Mouse (Mus musculus) heart, embryonic 14.5 days (tissue): ENCODE results near the gene Cuedc1. TPM values are rescaled to one million over a fixed set of nuclear protein-coding genes. Genes with fewer than 3 reads are reported as not detected.

Source experiments
- ATAC-seq: fragments of 200-750 bp; cut with Nextera tagmentation; 2 replicates; pipeline ENCODE4 v1.8.0; 2017; ENCODE audit warnings: low read depth, moderate TSS enrichment; ENCODE audit not compliant: insufficient number of reproducible peaks, insufficient read depth, low FRiP score
- H3K27ac ChIP-seq, 2 experiments: fragments of 200-500 bp in 1 of 2; fragments of 300-500 bp in 1 of 2; sonication (generic) in 1 of 2; replicated peaks in 1 of 2; 2 replicates each; pipeline ENCODE4 v1.5.1; 2012 to 2014; ENCODE audit warnings: low read depth in 2 of 2, low read length in 2 of 2, control low read depth in 1 of 2, mild to moderate bottlenecking in 1 of 2, mixed read lengths in 1 of 2; ENCODE audit not compliant: control insufficient read depth in 1 of 2, insufficient read depth in 1 of 2
- H3K27me3 ChIP-seq: fragments of 300-500 bp; sonication (generic); 2 replicates; pipeline ENCODE4 v1.6.1; 2014; ENCODE audit warnings: mild to moderate bottlenecking, low read length, control low read depth; ENCODE audit not compliant: control insufficient read depth, insufficient read depth
- H3K36me3 ChIP-seq: fragments of 300-500 bp; sonication (generic); 2 replicates; pipeline ENCODE4 v1.6.1; 2014; ENCODE audit warnings: mild to moderate bottlenecking, control low read depth, low read length, mixed read lengths; ENCODE audit not compliant: control insufficient read depth, insufficient read depth
- H3K4me1 ChIP-seq, 2 experiments: fragments of 200-500 bp in 1 of 2; fragments of 300-500 bp in 1 of 2; sonication (generic) in 1 of 2; 2 replicates each; pipeline ENCODE4 v1.6.1; 2012 to 2014; ENCODE audit warnings: low read length in 2 of 2, control low read depth in 1 of 2, mixed read lengths in 1 of 2; ENCODE audit not compliant: control insufficient read depth in 2 of 2, insufficient read depth in 2 of 2
- H3K4me2 ChIP-seq: fragments of 300-500 bp; sonication (generic); 2 replicates; pipeline ENCODE4 v1.6.1; 2014; ENCODE audit warnings: mild to moderate bottlenecking, low read length
- H3K4me3 ChIP-seq, 2 experiments: fragments of 200-500 bp in 1 of 2; fragments of 300-500 bp in 1 of 2; sonication (generic) in 1 of 2; 2 replicates each; pipeline ENCODE4 v1.5.1; 2012 to 2014; ENCODE audit warnings: low read length in 2 of 2, mild to moderate bottlenecking in 2 of 2, control low read depth in 1 of 2, low read depth in 1 of 2, moderate library complexity in 1 of 2; ENCODE audit not compliant: control insufficient read depth in 1 of 2, insufficient read depth in 1 of 2
- H3K9ac ChIP-seq: fragments of 300-500 bp; sonication (generic); 2 replicates; pipeline ENCODE4 v1.6.1; 2014; ENCODE audit warnings: mild to moderate bottlenecking, low read length
- H3K9me3 ChIP-seq: fragments of 300-500 bp; sonication (generic); 2 replicates; pipeline ENCODE4 v1.6.1; 2016; ENCODE audit warnings: low read length, control low read depth; ENCODE audit not compliant: control insufficient read depth
- WGBS: fragments of 180-500 bp; shearing (Covaris S2); extraction: QIAGEN DNeasy Blood & Tissue Kit; methylation state at CpG from one replicate; pipeline ENCODE4 v1.1.7; 2014; 5-methylcytosine and 5-hydroxymethylcytosine counted together
- polyA plus RNA-seq: library from polyadenylated mRNA; unstranded; fragments of >200 nt; fragmentation: Nextera tagmentation; extraction: Ambion mirVana; gene quantifications from 2 replicates; pipeline ENCODE4 v1.2.1, GENCODE M21; 2014

Cuedc1 gene
- polyA plus RNA-seq, 1 experiment from 2014 or later = 17.0 TPM

DNA sequence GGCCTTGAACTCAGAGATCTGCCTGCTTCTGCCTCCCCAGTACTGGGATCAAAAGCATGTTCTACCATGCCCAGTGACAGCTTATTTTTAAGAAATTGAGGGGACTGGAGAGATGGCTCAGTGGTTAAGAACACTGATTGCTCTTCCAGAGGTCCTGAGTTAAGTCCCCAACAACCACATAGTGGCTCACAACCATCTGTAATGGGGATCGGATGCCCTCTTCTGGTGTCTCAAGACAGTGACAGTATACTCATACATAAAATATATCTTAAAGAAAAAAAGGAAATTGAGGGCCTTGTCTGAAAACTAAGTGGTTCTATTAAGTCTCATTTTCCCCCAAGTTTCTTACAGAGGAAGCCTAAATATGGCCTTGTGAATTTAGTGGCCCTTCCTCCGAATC lies 40.1 kb upstream of the Cuedc1 start:
- Histone ChIP-seq H3K9ac (no peak overlapping the region), H3K9me3 (no peaks in the 10 kb centered on the region), H3K4me3 (no peak overlapping the region), H3K27me3 (no peaks in the 10 kb centered on the region), H3K4me1 (0 out of 4 replicates have a peak, but pooled peaks cover 0 to 3% of the 10 kb centered on the region in 2 experiments), H3K4me2 (no peak overlapping the region), H3K27ac (no peak overlapping the region), H3K36me3 (peaks cover 16% of the 10 kb centered on the region)
- 77% methylated on average over 2 of the region's 2 CpGs for WGBS
- ATAC-seq = no peak

DNA sequence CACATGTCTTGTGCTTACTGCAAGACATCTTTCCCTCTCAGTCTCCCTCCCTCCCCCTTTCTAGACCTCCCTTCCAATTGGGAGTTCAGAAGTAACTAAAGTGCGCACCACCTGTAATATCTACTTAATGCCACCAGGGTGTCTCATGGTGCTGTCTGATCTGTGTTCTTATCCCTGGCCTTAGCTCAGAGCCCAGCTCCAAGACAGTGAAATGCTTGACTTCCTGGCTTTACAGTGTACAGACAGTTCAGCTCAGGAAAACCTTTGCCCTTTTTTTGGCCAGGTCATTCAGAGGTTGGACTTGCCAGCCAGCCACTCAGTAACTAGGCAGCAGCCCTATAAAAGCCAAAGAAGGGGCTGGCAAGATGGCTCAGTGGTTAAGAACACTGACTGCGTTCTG lies 38.7 kb upstream of the Cuedc1 start:
- Histone ChIP-seq H3K4me3 (no peak overlapping the region), H3K9ac (no peak overlapping the region), H3K9me3 (no peaks in the 10 kb centered on the region), H3K27ac (no peak overlapping the region), H3K27me3 (no peaks in the 10 kb centered on the region), H3K36me3 (peaks cover 8% of the 10 kb centered on the region), H3K4me2 (no peak overlapping the region), H3K4me1 (0 out of 4 replicates have a peak, but pooled peaks cover 0 to 3% of the 10 kb centered on the region in 2 experiments)
- peak; percentile 66 for ATAC-seq
- 49% methylated on average over 2 of the region's 2 CpGs for WGBS

DNA sequence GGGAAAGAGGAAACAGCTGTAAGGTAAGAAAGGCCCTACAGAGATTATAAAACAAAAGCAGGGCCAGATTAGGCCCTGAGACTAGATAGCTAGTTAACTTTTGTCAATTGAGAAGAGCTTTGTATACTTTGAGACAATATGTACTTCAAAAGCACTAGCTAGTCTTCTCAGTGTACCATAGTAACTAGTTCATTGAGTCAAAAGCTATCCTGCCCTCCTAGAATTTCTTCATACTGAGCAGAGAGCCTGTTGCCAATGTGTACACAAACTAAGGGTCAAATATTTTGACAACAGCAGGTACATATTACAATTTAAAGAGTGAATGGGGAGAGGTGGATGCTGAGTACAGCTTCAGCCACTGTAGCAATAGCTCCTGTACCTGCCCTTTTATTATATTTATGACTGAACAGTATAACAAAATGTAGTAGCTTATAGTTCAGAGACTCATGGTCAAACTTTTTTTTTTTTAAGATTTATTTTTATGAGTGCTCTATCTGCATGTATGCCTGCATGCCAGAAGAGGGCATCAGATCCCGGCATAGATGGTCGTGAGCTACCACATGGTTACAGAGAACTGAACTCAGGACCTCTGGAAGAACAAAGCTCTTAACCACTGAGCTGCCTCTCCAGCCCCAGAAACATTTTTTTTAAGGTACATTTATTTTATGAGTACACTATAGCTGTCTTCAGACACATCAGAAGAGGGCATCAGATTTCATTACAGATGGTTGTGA lies 35.8 kb upstream of the Cuedc1 start:
- Histone ChIP-seq H3K27me3 (no peaks in the 10 kb centered on the region), H3K4me2 (no peak overlapping the region), H3K27ac (no peak overlapping the region), H3K9ac (no peak overlapping the region), H3K4me1 (peaks cover 0 to 4% of the 10 kb centered on the region in 2 experiments; a peak in 1 of 4 replicates), H3K4me3 (no peak overlapping the region), H3K9me3 (no peaks in the 10 kb centered on the region), H3K36me3 (no peaks in the 10 kb centered on the region)
- WGBS = 74% methylated on average over 2 of the region's 2 CpGs
- ATAC-seq = no peak

DNA sequence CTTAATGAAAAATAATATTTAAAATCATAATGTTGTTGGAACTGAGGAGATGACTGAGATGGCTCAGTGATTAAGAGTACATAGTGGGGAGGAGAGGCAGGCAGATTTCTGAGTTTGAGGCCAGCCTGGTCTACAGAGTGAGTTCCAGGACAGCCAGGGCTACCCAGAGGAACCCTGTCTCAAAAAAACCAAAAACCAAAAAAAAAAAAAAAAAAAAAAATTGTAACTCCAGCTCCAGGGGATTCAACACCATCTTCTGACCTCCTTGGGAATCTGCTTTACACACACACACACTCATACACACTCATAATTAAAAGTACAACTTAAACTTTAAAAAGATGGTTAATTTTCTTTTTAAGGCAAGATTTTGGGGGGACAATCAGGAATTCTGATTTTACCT lies 32.1 kb upstream of the Cuedc1 start:
- no peak for ATAC-seq
- no peaks in the 10 kb centered on the region for H3K27me3 ChIP-seq
- no peak overlapping the region for H3K4me2 ChIP-seq
- no peak overlapping the region for H3K27ac ChIP-seq
- no peak overlapping the region for H3K9ac ChIP-seq
- no peak overlapping the region for H3K4me3 ChIP-seq
- H3K9me3 ChIP-seq = no peaks in the 10 kb centered on the region
- H3K36me3 ChIP-seq = no peaks in the 10 kb centered on the region
- peaks cover 0 to 13% of the 10 kb centered on the region in 2 experiments; a peak in 2 of 4 replicates for H3K4me1 ChIP-seq

DNA sequence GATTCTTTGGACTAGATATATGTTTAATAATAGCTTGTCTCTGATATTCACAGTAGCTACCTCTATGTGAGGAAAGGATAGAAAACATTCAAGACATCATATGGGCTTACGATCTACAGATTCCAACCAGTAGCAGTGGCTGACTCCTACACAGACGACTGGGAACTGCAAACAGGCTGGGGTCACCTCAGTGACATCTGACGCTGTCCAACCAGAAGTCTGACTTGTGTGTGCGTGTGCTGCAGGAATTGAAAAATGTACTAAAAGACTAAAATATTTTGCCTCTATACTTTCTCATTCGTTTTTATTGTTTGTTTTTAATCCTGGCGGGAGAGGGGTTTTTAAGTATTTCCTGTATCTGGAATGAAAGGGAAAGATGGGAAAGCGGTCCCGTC lies 30.7 kb upstream of the Cuedc1 start:
- no peak for ATAC-seq
- Histone ChIP-seq H3K27ac (peak overlapping the region; percentile 86 to 98), H3K9me3 (no peaks in the 10 kb centered on the region), H3K4me2 (peak overlapping the region; percentile 94), H3K4me3 (peak overlapping the region; percentile 78 to 97), H3K27me3 (no peaks in the 10 kb centered on the region), H3K9ac (peak overlapping the region; percentile 98), H3K4me1 (peaks cover 0 to 22% of the 10 kb centered on the region in 2 experiments; a peak in 2 of 4 replicates), H3K36me3 (no peaks in the 10 kb centered on the region)
- 2% methylated on average over 8 of the region's 8 CpGs for WGBS

DNA sequence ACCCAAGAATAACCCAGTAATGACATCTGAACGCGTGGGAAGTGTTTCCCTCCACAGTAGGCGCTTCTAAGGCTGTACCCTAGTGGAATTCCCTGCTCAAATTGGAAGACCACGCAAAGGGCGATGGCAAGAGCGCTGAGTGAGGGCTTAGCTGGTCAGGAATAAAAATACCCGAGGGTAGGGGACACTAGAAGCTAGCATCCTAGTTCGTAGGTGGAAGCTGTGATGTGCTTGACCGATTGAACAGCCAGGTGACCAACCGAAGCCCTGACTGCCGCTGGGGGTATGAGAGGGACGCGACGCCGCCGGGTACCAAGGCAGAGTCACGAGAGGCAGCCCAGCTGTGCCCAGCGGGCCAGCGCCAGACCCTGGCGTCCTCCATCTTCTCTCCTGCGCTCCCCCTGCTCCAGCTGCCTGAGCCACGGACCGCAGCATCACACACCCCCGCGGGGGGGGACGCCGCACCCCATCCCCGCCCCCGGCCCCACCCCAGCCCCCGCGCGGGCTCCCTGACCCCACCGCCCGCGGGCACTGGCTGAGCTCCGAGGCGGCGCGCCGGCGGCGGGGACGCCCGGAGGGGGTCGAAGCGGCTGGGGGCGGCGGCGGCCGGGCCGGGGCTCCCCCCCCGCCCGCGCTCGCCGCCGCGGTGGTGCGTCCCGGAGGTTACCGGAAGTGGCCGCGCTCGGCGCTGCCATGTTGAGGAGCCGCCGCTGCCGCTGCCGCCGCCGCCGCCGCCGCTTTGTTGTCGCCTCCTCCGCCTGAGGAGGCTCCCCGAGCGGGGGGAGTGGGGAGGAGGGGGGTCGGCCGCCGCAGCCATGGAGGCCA lies 30.1 kb upstream of the Cuedc1 start, which contains the start of gene Vezf1:
TSS of gene Vezf1 (plus strand) at position 694 of the 825 bp plus-strand sequence.
- Histone ChIP-seq H3K9me3 (no peaks in the 10 kb centered on the region), H3K4me1 (peaks cover 0 to 22% of the 10 kb centered on the region in 2 experiments; a peak in 2 of 4 replicates), H3K9ac (peak within 1 kb of the TSS; percentile 98), H3K4me2 (peak within 1 kb of the TSS; percentile 94), H3K36me3 (no peaks in the 10 kb centered on the region), H3K27ac (peak within 1 kb of the TSS; percentile 91 to 98), H3K27me3 (no peaks in the 10 kb centered on the region), H3K4me3 (peak within 1 kb of the TSS; percentile 78 to 97)
- peak; percentile 80 for ATAC-seq
- WGBS = under 1% methylated on average over 54 of the region's 81 CpGs

DNA sequence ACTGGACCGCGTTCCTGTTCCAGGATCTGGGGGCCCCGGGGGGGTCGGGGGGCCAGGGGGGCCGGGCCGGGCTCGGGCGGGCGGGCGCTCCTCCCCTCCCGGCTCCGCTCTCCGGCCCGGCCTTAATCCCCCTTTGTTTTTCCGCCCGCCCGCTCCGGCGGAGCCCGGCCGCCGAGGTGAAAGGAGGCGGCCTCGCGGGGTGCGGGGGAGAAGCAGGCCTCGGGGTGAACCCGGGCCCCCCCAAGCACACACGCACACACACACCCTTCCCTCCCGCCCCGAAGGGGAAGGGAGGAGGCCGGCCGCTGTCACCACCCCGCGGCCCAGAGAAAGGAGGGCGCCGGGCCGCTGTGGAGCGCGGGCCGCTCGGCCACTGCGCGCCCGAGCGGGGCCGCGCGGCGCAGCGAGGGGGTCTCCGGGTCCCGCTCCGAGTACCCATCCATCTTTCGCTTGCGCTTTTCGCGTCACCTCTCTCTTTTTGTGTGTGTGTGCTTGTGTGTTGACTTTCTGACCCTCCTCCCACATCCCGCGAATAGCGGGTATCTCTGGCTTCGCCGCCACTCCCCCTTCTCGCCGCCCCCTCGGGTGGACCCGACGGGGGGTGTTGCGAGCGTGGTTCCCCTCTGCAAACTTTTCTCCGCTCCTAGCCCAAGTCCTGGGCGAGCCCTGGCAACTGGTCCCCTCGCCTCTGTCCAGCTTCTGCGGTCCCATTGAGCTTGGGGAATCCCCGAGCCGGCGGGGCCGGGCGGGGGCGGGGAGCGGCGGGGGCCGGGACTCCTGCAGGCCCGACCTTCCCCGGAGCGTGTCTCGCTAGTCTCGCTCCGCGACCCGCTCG lies 29.2 kb upstream of the Cuedc1 start:
- ATAC-seq = peak; percentile 73
- Histone ChIP-seq H3K4me2 (peak overlapping the region; percentile 94), H3K4me3 (peak overlapping the region; percentile 78 to 97), H3K27me3 (no peaks in the 10 kb centered on the region), H3K4me1 (peaks cover 4 to 30% of the 10 kb centered on the region in 2 experiments; a peak in 3 of 4 replicates), H3K9ac (peak overlapping the region; percentile 98), H3K9me3 (no peaks in the 10 kb centered on the region), H3K27ac (peak overlapping the region; percentile 91 to 98), H3K36me3 (peaks cover 7% of the 10 kb centered on the region)
- WGBS = under 1% methylated on average over 67 of the region's 92 CpGs
